Mouse (Mus musculus) kidney, embryonic 14.5 days (tissue): ENCODE data around the gene Pias1. TPM values are rescaled to one million over a fixed set of nuclear protein-coding genes. Genes with fewer than 3 reads are reported as not detected.

ENCODE experiments used
- ATAC-seq: fragments of 200-750 bp; cut with Nextera tagmentation; 2 replicates; pipeline ENCODE4 v1.8.0; 2017; ENCODE audit warnings: moderate number of reproducible peaks, mild to moderate bottlenecking, moderate TSS enrichment, moderate library complexity; ENCODE audit not compliant: low FRiP score, low TSS enrichment
- H3K27ac ChIP-seq: fragments of 300-500 bp; sonication (generic); 2 replicates; pipeline ENCODE4 v1.5.1; 2014; ENCODE audit warnings: low read depth, mild to moderate bottlenecking, low read length, moderate library complexity, mixed read lengths
- H3K27me3 ChIP-seq: fragments of 300-500 bp; sonication (generic); 2 replicates; pipeline ENCODE4 v1.6.1; 2014; ENCODE audit warnings: mild to moderate bottlenecking, low read length; ENCODE audit not compliant: control insufficient read depth, insufficient read depth
- H3K36me3 ChIP-seq: fragments of 300-500 bp; sonication (generic); 2 replicates; pipeline ENCODE4 v1.6.1; 2014; ENCODE audit warnings: low read length, mixed read lengths; ENCODE audit not compliant: control insufficient read depth, insufficient read depth
- H3K4me1 ChIP-seq: fragments of 300-500 bp; sonication (generic); 2 replicates; pipeline ENCODE4 v1.6.1; 2014; ENCODE audit warnings: low read length, mixed read lengths; ENCODE audit not compliant: control insufficient read depth, insufficient read depth
- H3K4me2 ChIP-seq: fragments of 300-500 bp; sonication (generic); replicated peaks from 2 replicates; pipeline ENCODE4 v1.6.1; 2014; ENCODE audit warnings: low read depth, mild to moderate bottlenecking, low read length
- H3K4me3 ChIP-seq: fragments of 300-500 bp; sonication (generic); 2 replicates; pipeline ENCODE4 v1.5.1; 2014; ENCODE audit warnings: mild to moderate bottlenecking, low read length
- H3K9ac ChIP-seq: fragments of 300-500 bp; sonication (generic); 2 replicates; pipeline ENCODE4 v1.6.1; 2014; ENCODE audit warnings: low read depth, mild to moderate bottlenecking, low read length, moderate library complexity
- H3K9me3 ChIP-seq: fragments of 300-500 bp; sonication (generic); 2 replicates; pipeline ENCODE4 v1.6.1; 2016; ENCODE audit warnings: low read length; ENCODE audit not compliant: control insufficient read depth
- WGBS: fragments of 180-500 bp; shearing (Covaris S2); extraction: QIAGEN DNeasy Blood & Tissue Kit; methylation state at CpG from one replicate; pipeline ENCODE4 v1.1.7; 2014; 5-methylcytosine and 5-hydroxymethylcytosine counted together
- polyA plus RNA-seq: library from polyadenylated mRNA; unstranded; fragments of >200 nt; fragmentation: Nextera tagmentation; extraction: Ambion mirVana; gene quantifications from 2 replicates; pipeline ENCODE4 v1.2.1, GENCODE M21; 2014

The Pias1 gene
- polyA plus RNA-seq, 1 experiment from 2014 or later, result 64.8 TPM

DNA sequence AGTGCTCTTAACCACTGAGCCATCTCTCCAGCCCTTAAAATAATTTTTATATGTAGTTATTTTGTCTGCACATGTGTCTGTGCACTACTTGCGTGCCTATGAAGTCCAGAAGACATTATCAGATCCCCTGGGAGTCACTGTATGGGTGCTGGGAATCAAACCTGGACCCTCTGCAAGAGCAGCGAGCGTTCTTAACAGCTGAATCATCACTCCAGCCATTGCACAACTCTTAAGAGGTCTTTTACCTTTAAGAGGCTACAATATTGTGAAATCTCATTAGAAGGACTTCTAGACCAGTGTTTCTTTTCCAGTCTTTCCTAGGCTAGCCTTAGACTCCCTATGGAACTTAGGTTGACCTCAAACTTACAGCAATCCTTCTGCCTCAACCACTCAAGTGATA lies 21.7 kb downstream of the Pias1 start:
- Histone ChIP-seq H3K9me3 (no peaks in the 10 kb centered on the region), H3K36me3 (no peaks in the 10 kb centered on the region), H3K4me1 (no peaks in the 10 kb centered on the region), H3K4me3 (no peak overlapping the region), H3K27me3 (no peaks in the 10 kb centered on the region), H3K4me2 (no peak overlapping the region), H3K27ac (no peak overlapping the region), H3K9ac (no peak overlapping the region)
- WGBS, result 93% methylated on average over 3 of the region's 3 CpGs
- no peak for ATAC-seq

DNA sequence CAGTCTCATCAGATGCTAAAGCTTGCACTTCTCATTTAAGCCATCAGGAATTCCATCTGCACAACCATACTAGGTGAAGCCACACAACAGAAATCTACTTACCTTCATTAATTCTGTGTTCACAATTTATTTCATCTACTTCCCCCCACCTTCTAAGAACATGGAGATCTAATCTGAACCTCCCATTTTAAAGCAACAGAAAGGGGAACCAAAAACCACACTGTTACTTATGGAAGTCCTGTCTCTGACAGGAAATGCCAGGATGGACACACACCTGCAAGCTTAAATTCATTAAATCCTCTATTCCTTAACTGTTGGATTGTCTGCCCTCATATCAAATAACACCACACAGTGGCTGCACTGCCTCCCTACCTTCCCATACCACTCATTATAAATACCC lies 35.0 kb downstream of the Pias1 start:
- Histone ChIP-seq H3K9me3 (no peaks in the 10 kb centered on the region), H3K27ac (no peak overlapping the region), H3K4me3 (no peak overlapping the region), H3K9ac (no peak overlapping the region), H3K27me3 (no peaks in the 10 kb centered on the region), H3K4me2 (no peak overlapping the region), H3K4me1 (0 out of 2 replicates have a peak, but pooled peaks cover 2% of the 10 kb centered on the region), H3K36me3 (peaks cover 4% of the 10 kb centered on the region; the same call in 1 of the 2 replicates)
- no peak for ATAC-seq

DNA sequence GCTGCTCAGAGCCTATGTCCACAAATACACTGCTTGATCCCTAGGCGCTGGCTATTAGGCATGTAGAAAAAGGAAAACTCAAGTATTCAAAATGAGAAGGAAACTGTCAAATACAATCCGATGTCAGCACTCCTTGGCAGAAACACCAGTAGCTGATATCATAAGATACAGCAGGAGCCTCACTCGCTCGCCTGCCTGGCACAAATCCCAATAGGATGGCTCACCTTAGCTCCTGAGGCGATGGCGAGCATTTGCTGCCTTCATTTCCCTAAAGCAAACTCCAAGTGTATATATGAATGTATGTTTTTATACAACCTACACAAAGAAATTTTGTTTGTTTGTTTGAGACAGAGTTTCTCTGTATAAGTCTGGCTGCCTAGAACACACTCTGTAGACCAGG lies 42.4 kb downstream of the Pias1 start:
- no peaks in the 10 kb centered on the region for H3K27me3 ChIP-seq
- no peak overlapping the region for H3K9ac ChIP-seq
- H3K9me3 ChIP-seq, result no peaks in the 10 kb centered on the region
- no peak for ATAC-seq
- no peak overlapping the region for H3K4me3 ChIP-seq
- peaks cover 3% of the 10 kb centered on the region; the same call in 1 of the 2 replicates for H3K36me3 ChIP-seq
- no peak overlapping the region for H3K4me2 ChIP-seq
- 95% methylated on average over 6 of the region's 6 CpGs for WGBS
- no peaks in the 10 kb centered on the region for H3K4me1 ChIP-seq
- H3K27ac ChIP-seq, result no peak overlapping the region

DNA sequence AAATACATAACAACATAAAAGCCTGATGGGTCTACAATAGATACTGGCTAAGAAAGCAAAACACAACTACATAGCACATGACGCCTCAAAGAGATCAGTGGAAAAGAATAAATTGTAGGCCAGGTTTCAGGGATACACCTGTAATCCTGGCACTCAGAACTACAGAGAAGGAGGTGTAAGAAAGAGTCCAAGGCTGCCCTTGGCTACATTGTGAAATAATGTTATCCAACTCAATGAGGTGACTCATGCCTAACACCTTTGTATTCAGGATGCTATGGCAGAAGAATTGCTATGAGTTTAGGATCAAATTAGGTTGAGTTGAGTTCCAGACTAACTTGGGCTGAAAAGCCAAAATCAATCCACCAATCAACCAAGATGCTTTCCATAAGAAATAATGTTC lies 43.7 kb downstream of the Pias1 start:
- Histone ChIP-seq H3K9ac (no peak overlapping the region), H3K27me3 (no peaks in the 10 kb centered on the region), H3K4me1 (no peaks in the 10 kb centered on the region), H3K36me3 (peaks cover 3% of the 10 kb centered on the region; the same call in 1 of the 2 replicates), H3K4me3 (no peak overlapping the region), H3K9me3 (no peaks in the 10 kb centered on the region), H3K4me2 (no peak overlapping the region), H3K27ac (no peak overlapping the region)
- no peak for ATAC-seq
- WGBS, result 91% methylated on average over 1 of the region's 1 CpGs

DNA sequence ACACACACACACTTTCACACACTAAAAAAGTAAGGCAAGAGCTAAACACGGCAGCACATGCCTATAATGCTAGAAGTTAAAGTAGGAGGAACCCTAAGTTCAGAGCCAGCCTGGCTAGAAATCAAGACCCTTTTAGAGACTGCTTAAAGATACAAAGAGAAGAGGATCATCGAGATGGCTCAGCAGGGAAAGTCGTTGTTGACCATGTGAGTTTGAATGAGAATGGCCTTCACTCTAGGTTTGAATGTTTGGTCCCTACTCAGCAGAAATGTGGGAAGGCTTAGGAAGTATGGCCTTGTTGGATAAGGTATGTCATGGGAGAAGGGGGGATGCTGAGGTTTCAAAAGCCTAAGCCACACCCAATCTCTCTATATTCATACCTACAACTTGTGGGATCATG lies 46.8 kb downstream of the Pias1 start:
- Histone ChIP-seq H3K36me3 (no peaks in the 10 kb centered on the region), H3K9ac (no peak overlapping the region), H3K27ac (no peak overlapping the region), H3K27me3 (no peaks in the 10 kb centered on the region), H3K4me3 (no peak overlapping the region), H3K9me3 (no peaks in the 10 kb centered on the region), H3K4me2 (no peak overlapping the region), H3K4me1 (no peaks in the 10 kb centered on the region)
- WGBS, result 85% methylated on average over 3 of the region's 3 CpGs
- ATAC-seq, result no peak

DNA sequence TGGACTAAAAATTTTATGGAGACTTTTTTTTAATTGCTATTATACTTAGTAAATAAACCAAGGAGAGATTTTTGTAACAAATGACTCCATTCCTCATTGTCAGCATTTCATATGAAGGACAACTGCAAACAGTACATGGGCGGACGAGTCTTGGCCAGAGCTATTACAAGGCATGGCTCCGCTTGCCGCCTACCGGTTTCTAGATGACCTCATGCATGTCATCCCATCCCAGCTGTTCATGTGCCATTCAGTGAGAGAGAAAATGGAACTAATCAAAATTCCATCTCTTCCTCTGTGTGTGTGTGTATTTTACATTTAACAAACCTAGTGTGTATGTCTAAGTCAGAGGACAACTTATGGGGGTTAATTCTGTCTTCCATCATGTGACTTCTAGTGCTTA lies 51.9 kb downstream of the Pias1 start:
- Histone ChIP-seq H3K4me3 (no peak overlapping the region), H3K36me3 (no peaks in the 10 kb centered on the region), H3K27ac (no peak overlapping the region), H3K27me3 (no peaks in the 10 kb centered on the region), H3K4me2 (no peak overlapping the region), H3K4me1 (no peaks in the 10 kb centered on the region), H3K9me3 (no peaks in the 10 kb centered on the region), H3K9ac (no peak overlapping the region)
- WGBS, result 78% methylated on average over 5 of the region's 5 CpGs
- ATAC-seq, result no peak

DNA sequence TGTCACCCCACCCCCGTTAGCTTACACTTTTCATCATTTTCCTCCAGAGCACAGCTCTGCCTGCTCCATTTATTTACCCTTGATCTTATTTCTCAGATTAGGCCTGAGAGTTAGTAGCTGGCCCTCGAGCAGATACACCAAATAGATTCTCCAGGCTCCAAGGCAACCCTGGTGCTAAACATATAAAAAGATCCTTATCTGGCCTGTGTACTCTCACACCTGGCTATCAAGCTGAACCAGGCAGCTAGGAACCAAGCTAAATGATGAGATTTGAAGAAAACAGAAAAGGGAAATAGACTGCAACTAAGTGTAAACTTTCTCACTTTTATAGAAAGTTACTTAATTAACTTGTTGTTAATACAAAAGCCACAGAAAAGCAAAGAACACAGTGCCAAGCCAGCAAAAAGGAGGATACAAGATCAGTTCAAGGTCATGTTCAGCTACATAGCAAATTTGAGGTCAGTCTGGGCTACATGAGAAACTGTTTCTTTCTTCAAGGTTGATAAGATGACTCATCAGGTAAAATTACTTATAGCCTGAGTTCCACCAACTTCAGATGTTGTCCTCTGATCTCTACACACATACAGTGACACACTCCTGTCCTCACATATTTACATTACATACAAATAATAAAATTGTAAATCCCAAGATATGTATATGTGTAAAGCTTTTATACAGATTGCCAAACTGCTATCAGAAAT lies 52.9 kb downstream of the Pias1 start:
- Histone ChIP-seq H3K27me3 (no peaks in the 10 kb centered on the region), H3K4me3 (no peak overlapping the region), H3K36me3 (no peaks in the 10 kb centered on the region), H3K9ac (no peak overlapping the region), H3K27ac (no peak overlapping the region), H3K4me1 (no peaks in the 10 kb centered on the region), H3K4me2 (no peak overlapping the region), H3K9me3 (no peaks in the 10 kb centered on the region)
- WGBS, result 56% methylated on average over 2 of the region's 2 CpGs
- ATAC-seq, result no peak

DNA sequence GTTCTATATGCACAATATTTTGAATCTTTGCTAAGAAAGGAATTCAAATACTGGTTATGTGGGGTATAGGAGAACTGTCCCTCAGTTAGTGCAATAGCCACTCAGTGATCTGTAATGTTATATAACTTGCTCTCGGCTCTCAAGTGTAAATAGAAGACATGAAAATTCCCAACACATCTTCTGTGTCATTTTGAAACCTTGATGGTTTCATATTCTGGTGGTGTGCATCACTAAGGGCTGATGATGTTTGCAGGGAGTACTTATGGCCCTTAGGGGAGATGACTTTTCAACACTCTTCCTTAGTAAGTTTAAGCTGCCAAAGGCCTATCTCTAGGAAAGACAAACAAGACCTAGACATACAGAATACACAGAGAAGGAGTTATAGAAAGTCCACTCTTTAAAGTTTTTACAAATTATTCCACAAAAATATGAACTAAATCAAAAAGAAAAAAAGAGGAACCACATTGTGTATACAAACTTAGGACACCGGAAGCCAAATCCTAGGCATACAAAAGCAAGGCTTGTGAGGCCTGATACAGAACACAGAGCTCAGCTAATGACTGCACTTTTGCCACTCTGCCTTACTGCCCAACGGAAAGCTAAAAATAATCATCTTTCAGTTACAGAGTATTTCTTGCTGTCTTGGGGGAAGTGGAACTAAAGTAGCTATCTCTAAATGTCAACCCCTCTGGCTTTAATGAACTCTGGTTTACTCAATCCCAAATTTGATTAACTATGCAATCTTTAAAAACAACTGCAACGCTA lies 55.0 kb downstream of the Pias1 start:
- H3K4me2 ChIP-seq, result no peak overlapping the region
- 78% methylated on average over 4 of the region's 4 CpGs for WGBS
- H3K9me3 ChIP-seq, result no peaks in the 10 kb centered on the region
- H3K36me3 ChIP-seq, result no peaks in the 10 kb centered on the region
- H3K27me3 ChIP-seq, result no peaks in the 10 kb centered on the region
- H3K4me1 ChIP-seq, result no peaks in the 10 kb centered on the region
- no peak overlapping the region for H3K9ac ChIP-seq
- no peak for ATAC-seq
- H3K27ac ChIP-seq, result no peak overlapping the region
- H3K4me3 ChIP-seq, result no peak overlapping the region

DNA sequence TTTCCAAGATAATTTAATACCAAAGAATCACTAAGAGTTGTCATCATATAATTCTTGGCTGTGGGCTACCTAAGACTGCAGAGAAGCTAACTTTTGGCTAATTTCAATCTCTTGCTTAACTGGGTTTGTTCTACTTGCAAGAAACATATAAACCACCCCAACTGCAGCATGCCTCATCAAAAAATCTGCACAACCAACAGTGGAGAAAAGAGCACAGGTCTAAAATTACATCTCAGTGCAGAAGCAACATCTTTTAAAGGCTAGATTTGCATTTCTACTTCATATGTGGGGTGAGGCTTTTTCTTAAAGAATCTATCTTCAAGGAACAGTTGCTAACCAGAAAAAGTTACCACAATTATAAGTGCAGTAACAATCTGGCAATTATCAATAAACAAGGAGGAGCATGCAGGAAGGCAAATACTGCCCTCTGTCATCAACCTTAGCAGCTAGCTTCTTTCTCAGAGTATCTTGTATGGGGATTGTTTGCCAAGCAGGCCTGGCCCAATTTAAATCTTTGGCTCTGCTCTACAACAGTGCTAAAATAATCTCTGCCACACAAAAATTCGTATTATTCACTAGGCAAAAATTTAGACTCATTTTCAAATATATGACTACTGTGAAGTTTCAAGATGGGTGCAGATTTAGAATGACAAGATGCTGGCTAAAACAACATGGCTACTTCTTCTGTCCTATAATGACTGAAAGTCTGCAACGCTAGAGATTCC lies 62.7 kb downstream of the Pias1 start:
- H3K4me1 ChIP-seq, result no peaks in the 10 kb centered on the region
- H3K9me3 ChIP-seq, result no peaks in the 10 kb centered on the region
- no peak overlapping the region for H3K27ac ChIP-seq
- H3K9ac ChIP-seq, result no peak overlapping the region
- H3K4me2 ChIP-seq, result no peak overlapping the region
- ATAC-seq, result no peak
- no peak overlapping the region for H3K4me3 ChIP-seq
- H3K36me3 ChIP-seq, result no peaks in the 10 kb centered on the region; the same call in 1 of the 2 replicates
- no peaks in the 10 kb centered on the region for H3K27me3 ChIP-seq
- 89% methylated on average over 2 of the region's 2 CpGs for WGBS
